Mouse (Mus musculus) adrenal gland, postnatal 36 days (tissue): ENCODE data around the gene Phf21a. TPM values are rescaled to one million over a fixed set of nuclear protein-coding genes. Genes with fewer than 3 reads are reported as not detected.

Experiments
- DNase-seq, 2 experiments: peaks; one replicate each; pipeline ENCODE4 v3.0.0; 2021; ENCODE audit warnings: mixed read lengths in 1 of 2
- microRNA-seq: library from miRNA; unstranded; fragments of <30 nt; microRNA quantifications from one replicate; pipeline ENCODE4 v1.2.0, GENCODE M21; 2021
- total RNA-seq, 2 experiments: library from RNA; stranded (reverse); gene quantifications; 2 replicates each; pipeline ENCODE4 v1.2.3; 2021

Gene Phf21a
- total RNA-seq, 2 experiments from 2014 or later: 60.6 to 74.1 TPM

DNA sequence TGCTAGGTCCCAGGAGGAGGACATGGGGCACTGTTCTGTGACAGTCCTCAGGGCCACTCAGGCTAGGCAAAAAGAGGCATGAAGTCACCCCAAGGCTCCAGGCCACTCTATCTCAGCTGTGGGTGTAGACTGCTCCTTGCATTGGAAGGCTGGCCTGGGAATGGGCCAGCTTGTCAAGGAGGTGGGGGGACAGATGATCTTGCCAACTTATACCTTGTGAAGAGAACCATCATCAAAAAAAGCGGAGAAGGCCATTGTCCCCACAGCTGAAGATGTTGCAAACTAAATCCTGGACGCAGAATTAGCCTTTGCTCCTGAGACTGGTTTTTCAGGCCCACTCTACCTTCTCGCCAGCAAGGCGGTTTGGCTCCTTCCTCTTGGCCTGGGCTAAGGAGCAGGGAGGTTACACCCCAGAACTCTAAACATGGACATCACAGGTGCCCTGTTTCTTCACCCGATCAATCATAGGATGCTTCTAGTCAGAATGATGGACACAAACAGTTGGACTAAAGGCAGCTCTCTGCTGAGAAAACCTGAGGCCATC is 310.9 kb downstream of the Phf21a start:
- DNase-seq: no peak

GRCm38 (mm10) chr2:92404737-92405136 is 311.8 kb downstream of the Phf21a start:
- DNase-seq: no peak

- DNase-seq: no peak
Measured at GRCm38 (mm10) chr2:92405687-92406086, 312.8 kb downstream of the Phf21a start.

- DNase-seq: peak; percentile 46 to 65
Measured at GRCm38 (mm10) chr2:92408309-92409045, 315.6 kb downstream of the Phf21a start.

DNA sequence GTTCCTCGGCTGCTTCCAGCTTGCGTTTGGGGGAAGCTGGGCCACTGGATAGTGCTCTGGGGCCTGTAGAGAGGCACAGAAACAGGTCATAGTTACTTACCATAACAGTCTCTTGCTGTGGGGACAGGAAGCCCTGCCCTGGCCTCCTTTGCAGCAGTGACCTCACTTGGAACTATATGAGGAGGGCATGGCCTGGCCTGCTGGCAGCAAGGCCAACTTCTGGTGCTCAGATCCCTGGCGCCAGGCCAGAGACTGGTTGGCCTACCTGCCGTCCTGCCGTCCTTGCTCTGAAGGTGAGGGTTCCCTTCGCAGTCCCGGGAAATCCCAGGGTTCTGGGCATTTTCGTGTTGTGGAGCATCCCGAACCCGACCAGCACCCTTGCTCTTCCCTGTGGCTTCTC is 318.8 kb downstream of the Phf21a start:
- DNase-seq: no peak

Small RNA genes lying within 50 kb of the gene (microRNA-seq; reads per million reads assigned to microRNA genes)
- gene Mir1955 (7.2 reads per million, percentile 18 among the genes with 10 or more reads in this experiment), gene Mir7000 (not detected)

Other genes starting within 250 kb of the Phf21a start
- gene Chrm4, start 165.9 kb upstream of the Phf21a start, total RNA-seq: 1 to 10 TPM; 2.7 to 2.9 TPM
- gene Mdk, start 160.8 kb upstream of the Phf21a start, total RNA-seq: 10 to 100 TPM in 1 of 2 experiments, 1 to 10 TPM in 1; 6.7 to 11.6 TPM
- not detected for gene Gm9821, start 147.4 kb upstream of the Phf21a start, total RNA-seq
- gene Dgkz, start 117.3 kb upstream of the Phf21a start, total RNA-seq: 10 to 100 TPM; 45.1 to 48.0 TPM
- 10 to 100 TPM in 1 of 2 experiments, 1 to 10 TPM in 1; 6.2 to 30.5 TPM for gene Creb3l1, start 68.6 kb upstream of the Phf21a start, total RNA-seq